Mouse (Mus musculus) cerebellum, postnatal 36 days (tissue): ENCODE measurements at regions not wholly inside any gene's neighbourhood (a gene's known extent, or its start where the extent isn't known, plus 50 kb on each side); places are given as distances from the start of the nearest gene placed in this dataset.

ENCODE experiments used
- DNase-seq, 2 experiments: peaks; one replicate each; pipeline ENCODE4 v3.0.0; 2021 to 2022; ENCODE audit warnings: mixed read lengths in 2 of 2

- DNase-seq = no peak
Observed at GRCm38 (mm10) chr13:64007688-64008087, 81.3 kb downstream of the Hsd17b3 start.

GRCm38 (mm10) chr13:64002945-64003459 lies 86.0 kb downstream of the Hsd17b3 start:
- DNase-seq = no peak

DNA sequence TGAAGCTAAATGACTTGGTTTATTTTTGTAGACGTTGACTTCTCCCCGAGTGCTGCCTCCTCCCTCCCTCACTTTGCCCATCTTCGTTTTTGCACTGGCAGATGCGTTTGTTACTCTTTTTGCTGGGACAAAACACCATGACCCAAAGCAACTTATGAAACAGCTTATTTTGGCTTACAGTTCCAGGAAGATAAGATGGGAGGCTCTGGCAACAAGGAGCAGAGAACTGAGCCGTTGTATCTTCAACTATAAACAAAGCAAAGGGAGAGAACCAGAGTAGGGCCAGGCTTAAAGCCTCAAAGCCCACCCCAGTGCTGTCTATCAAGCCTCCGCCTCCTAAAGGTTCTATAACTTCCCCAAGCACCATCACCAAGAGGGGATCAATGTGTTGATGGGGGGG lies 88.7 kb downstream of the Hsd17b3 start:
- no peak for DNase-seq

DNA sequence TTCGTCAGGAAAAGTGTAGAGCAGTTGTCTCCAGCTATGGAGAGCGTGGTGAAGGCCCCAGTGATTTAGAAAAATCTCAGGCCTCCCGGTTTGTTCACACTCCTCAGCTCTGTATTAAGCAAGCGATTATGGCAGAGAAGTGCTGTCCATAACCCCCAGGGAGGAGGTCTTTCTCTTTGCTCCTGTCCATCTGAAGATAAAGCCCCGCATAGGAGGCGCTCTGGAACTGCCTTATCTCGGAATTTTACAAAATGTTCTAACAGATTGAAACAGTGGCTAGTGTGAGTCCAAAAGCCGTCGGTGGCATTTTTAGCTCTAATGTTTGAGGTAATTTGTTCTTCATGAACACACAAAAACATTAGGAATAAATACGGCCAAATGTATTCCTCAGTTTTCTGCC lies 90.4 kb downstream of the Hsd17b3 start:
- no peak for DNase-seq

- peak; percentile 31 to 36 for DNase-seq
Observed at GRCm38 (mm10) chr13:63993857-63994477, 95.1 kb downstream of the Hsd17b3 start.

- DNase-seq = no peak
Observed at GRCm38 (mm10) chr13:63992989-63993388, 96.0 kb downstream of the Hsd17b3 start.

- DNase-seq = peak in 1 of 2 experiments; percentile 6
Observed at GRCm38 (mm10) chr13:63990480-63990958, 98.5 kb downstream of the Hsd17b3 start.

- no peak for DNase-seq
Observed at GRCm38 (mm10) chr13:63989769-63990168, 99.3 kb downstream of the Hsd17b3 start.

GRCm38 (mm10) chr13:63988263-63988662 lies 100.8 kb downstream of the Hsd17b3 start:
- no peak for DNase-seq

DNA sequence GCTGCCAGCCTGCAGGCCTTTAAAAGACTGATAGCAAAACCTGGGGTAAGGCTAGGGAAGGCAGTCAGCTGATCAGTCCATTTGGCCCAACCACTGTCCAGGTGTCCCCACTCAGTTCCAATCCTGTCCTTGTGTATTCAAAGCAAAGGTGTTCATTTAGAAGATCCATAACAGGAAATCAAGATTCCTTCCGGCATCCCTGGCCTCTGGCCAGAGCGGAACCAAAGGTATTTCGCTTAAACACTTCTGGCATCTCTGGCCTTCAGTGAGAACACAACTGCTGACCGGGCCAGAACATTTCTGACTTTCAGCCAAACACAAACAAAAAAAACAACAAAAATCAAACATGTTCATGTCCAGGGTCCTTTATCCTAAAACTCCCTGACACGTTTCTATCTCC lies 102.3 kb downstream of the Hsd17b3 start:
- no peak for DNase-seq

GRCm38 (mm10) chr13:63985590-63985989 lies 103.4 kb downstream of the Hsd17b3 start:
- no peak for DNase-seq

DNA sequence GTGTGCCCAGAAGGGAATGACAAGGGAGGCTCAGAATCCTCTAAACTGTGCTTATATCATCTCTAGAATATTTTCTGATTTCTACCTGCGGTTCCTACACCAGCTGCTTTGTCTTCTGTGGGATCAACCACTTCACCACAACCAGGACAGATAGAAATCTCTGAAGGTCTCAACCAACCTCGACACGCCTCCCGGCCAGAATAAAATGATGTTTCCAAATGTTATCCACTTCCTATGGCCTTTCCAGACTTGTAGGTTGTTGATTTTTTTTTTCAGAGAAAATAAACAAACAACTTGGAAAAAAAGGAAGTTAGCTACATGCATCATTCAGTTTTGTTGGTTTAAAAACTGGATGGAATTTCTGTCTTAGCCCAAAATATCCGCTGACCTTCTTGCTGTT lies 103.9 kb downstream of the Hsd17b3 start:
- no peak for DNase-seq

DNA sequence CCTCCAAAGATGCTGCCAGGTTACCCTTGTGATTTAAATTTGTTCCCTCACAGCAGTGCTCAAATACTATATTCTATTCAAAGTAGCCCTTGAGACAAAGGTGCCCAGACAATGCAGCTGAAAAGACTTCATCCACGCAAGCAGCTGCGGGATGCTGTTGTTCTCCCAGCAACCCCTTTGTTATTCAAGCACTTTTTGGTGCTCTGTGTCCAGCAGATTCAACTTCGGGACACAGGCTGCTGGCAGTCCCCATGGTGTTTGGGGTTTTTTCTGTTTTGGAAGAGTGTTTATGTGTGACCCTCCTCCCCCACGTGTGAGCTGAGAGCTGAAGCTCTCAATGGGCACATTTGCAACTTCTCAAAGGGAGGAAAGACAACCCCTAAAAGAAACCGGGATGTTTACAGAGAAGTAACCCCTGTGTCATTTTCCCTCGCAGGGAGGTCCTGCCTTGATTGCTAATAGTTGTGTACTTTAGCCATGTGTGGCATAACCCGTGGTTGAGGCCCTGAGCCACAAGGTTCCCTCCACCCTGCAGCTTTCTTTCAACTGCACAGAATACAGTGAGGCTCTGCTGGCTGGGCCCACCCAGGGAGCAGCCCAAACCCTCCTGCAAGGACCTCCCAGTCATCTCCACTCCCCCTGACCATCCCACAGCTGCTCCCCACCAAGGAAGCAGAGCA lies 108.9 kb downstream of the Hsd17b3 start:
- no peak for DNase-seq

DNA sequence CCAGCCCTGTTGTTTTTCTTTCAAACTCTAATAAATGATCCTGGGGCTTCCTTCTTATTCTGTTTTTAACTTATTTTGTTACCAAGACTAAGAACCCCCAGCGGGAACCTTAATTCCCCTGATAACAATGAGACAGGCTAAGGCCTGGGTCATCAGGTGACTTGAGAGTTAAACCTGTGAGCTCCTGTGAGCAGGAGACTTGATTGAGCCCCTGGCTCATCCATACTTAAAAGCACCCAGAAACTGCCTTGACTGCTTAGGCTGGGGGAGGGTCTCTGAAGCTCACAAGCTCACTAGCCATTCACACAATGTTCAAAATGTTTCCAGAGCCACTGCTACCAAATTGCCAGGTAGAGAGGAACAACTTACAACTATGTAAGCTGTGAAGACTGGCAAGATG lies 109.4 kb downstream of the Hsd17b3 start:
- no peak for DNase-seq

GRCm38 (mm10) chr13:63969907-63970306 lies 119.1 kb downstream of the Hsd17b3 start:
- DNase-seq = no peak

GRCm38 (mm10) chr13:63968623-63969022 lies 120.4 kb downstream of the Hsd17b3 start:
- DNase-seq = no peak

DNA sequence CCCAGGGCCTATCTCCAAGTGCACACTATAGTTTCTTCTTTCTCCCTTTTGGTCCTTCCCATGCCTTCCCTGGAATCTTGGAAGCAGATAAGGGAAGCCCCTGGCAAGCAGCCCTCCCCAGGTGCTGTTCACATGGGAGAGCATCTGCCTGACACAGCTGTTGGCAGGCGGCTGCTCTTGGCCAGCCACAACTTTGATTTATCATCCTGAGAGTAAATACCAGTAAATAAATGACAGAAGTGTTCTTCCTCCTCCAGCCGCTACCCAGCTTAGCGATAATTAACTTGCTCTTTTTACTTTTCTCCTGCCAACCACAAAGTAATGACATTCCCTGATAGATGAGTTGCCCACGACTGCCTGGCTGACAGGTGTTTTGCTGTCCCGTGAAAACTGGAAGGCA lies 131.9 kb downstream of the Hsd17b3 start:
- no peak for DNase-seq

DNA sequence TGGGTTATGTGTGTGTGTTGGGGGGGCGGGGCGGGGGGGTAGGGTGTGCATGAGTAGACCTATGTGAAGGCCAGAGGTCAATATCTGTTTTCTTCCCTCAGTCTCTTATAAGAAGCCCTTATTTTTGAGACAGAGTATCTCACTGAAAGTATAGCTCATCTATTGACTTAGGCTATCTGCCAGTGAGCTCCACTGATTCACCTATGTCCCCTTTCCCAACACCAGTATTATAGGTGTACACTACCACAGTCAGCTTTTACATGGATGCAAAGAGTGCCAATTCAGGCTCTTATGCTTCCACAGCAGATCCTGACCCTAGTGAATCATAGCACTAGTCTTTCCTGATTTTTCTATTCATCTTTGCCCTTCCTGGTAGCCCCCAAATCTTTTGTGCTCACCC lies 134.7 kb downstream of the Hsd17b3 start:
- DNase-seq = no peak

- DNase-seq = no peak
Observed at GRCm38 (mm10) chr13:63951922-63952734, 136.9 kb downstream of the Hsd17b3 start.

DNA sequence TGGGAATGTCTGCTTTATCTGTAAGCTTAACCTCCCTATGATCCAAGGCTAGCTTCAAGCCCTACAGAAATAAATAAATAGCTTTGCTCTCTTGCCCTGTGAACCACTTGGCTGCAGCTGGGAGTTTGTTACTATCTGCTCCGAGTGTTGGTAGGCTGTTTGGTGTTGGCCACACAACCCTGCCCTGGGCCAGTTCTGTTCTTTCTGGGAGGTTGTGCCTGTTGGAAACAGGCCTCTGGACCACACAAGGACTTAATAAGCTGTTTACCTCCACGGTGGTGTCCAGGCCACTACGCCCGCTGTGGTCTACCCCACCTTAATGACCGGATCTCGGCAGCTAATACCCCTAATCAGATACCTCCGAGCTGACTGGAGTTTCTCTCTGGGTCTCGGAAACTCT lies 136.1 kb downstream of the Ercc6l2 start:
- DNase-seq = no peak
